Mouse (Mus musculus): ENCODE results near the gene Wdr91.

Gene Wdr91

DNA sequence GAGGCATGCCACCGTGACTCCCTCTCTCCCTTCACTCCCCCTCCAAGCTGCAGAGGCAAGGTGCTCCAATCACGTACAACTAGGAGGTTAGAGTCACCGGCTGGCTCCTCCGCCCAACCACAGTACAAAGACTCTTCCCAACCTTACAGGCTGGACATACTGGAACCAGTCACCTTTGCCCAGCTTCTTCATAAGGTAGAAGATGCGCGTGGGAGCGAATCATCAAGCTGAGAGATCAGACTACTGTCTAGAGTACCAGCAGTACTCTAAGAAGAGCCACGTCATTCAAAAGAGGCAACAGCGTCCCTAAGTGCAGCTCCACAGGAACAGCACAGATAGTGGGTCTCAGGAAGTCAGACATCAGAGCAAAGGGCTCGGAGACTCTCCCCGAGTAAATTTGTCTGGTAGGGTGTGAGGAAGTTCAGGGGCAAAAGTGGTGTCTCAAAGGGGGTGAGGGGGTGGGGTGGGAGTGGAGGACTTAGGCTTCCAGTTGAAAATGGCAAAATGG, 49.1 kb downstream of the Wdr91 start:
- no peak for DNase-seq

DNA sequence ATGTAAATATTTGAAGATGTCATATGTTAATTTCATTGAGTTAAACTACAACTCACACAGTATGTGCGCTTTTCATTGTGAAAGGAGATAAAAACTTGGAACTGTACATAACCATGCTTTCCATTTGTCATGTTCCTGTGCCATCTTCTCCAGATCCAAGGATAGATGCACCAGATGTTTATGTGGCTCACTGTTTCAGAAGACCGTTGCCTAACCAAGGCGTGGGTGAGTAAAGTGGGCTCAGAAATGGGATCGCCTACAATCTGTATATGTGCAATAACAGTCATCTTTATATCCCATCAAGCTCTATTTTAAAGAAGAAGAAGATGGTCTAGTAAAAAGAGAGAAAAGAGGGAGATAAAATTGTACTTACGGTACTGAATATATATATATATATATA, 78.3 kb downstream of the Wdr91 start:
- DNase-seq = no peak
